Mouse (Mus musculus): ENCODE results near the gene Vill.

The Vill gene

DNA sequence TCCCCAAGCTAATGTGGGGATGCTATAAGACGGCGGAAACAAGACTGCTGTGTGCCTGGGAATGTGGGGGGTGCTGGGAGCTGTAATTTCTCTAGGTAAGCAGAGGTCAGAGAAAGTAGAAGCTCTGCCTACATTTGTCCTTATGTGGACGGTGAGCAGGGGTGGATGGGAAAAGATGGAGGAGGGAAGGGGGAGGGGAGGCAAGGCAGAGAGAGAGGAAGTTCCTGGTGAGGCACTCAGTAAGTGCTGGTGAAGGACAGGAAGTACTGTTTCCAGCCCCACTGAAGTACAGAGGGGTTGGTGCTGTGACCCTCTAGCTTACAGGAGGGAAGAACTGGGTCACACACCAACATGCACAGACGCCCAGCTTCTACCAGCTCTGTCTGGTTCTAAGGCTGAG lies 11.7 kb downstream of the Vill start:
- CTCF ChIA-PET: interaction anchor here in 3 of 4 experiments (0.5 to 2.3 kb wide), 4 partner anchors 19 to 144 kb away, joined by 3 to 15 read pairs (median 6); no protein-coding TSS in a partner anchor
- POLR2A ChIA-PET: interaction anchor here (0.6 to 1.6 kb wide), 6 partner anchors 18 to 913 kb away, joined by 3 to 6 read pairs (median 4); no protein-coding TSS in a partner anchor

GRCm38 (mm10) chr9:119067601-119068000 lies 15.0 kb downstream of the Vill start:
- POLR2A ChIA-PET: interaction anchor here in 1 of 4 experiments (1.0 kb wide), 1 partner anchor 15 kb away, joined by 3 read pairs; no protein-coding TSS in a partner anchor
- CTCF ChIA-PET: interaction anchor here in 2 of 4 experiments (1.0 to 1.8 kb wide), 2 partner anchors 147 to 153 kb away, joined by 4 to 6 read pairs; no protein-coding TSS in a partner anchor

GRCm38 (mm10) chr9:119068266-119068665 lies 15.7 kb downstream of the Vill start:
- ChIA-PET CTCF (interaction anchor here in 3 of 4 experiments (1.0 to 1.8 kb wide), 5 partner anchors 147 to 153 kb away, joined by 3 to 13 read pairs (median 4); no protein-coding TSS in a partner anchor), POLR2A (interaction anchor here in 1 of 4 experiments (1.0 kb wide), 1 partner anchor 15 kb away, joined by 3 read pairs; no protein-coding TSS in a partner anchor)

- CTCF ChIA-PET: interaction anchor here in 1 of 4 experiments (0.6 kb wide), 1 partner anchor 44 kb away, joined by 3 read pairs; no protein-coding TSS in a partner anchor
- POLR2A ChIA-PET: no interaction called here
These were observed 17.7 kb downstream of the Vill start for GRCm38 (mm10) chr9:119070173-119070825.

DNA sequence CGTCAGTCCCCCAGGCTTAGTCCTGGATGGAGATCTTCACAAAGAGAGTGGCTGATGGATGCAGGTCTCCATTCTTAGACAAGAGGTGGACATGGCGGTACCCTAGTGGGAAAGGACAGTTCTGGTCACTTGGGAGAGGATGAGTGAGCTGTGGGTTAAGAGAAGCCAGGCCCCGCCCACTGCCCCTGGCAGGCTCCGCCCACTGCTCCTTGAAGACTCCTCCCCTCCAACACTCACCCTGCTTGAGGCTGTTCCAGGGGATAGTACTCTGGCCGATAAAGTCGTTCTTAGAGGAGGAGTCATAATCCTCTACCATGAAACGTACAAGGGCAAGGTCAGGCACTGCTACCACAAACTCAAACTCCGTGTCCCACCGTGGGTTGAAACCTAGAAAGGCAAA lies 19.2 kb downstream of the Vill start:
- ChIA-PET POLR2A (interaction anchor here in 3 of 4 experiments (0.8 to 1.6 kb wide), 8 partner anchors 8 to 151 kb away, joined by 3 to 4 read pairs (median 4); no protein-coding TSS in a partner anchor), CTCF (interaction anchor here in 3 of 4 experiments (0.6 to 1.2 kb wide), 5 partner anchors 22 to 158 kb away, joined by 3 to 5 read pairs (median 4); no protein-coding TSS in a partner anchor)

DNA sequence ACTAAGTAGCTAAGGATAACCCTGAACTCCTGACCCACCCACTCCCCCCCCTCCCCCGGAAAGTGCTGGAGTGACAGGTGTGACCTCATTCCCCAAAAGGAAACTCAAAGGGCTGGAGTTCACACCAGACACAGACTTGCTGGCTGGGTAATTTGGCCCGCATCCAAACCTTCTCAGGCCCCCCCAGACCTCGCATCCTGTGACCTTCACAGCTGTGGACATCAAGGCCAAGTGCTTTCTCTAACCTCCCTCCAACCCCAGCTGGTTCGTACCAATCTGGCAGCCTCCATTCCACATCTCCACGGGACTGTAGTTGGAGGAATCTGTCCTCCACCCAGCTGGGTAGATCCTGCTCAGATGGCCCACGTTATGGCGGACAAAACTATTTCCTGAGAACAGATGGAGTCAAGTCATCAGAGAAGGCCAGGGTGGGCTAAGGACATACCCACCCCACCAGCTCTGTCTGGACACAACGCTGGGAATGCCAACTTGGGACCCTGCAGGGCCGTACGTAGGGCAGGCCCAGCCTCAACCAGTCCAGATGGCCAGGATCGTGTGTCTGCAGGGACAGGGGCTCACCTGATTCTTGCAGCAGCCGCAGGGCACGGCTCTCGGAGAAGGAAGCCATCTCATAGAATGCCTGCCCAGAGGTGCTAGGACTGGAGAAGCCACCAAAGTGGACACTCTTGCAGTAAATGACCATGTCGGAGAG lies 20.8 kb downstream of the Vill start:
- ChIA-PET POLR2A (interaction anchor here in 3 of 4 experiments (0.6 to 3.6 kb wide), 8 partner anchors 10 to 315 kb away, joined by 3 to 10 read pairs (median 4); partner anchors contain the start of genes Ctdspl (in 1 of the 3) and Plcd1 (in 1 of the 3)), CTCF (interaction anchor here in 2 of 4 experiments (0.6 to 0.7 kb wide), 3 partner anchors 15 to 247 kb away, joined by 3 to 9 read pairs (median 5); no protein-coding TSS in a partner anchor)

DNA sequence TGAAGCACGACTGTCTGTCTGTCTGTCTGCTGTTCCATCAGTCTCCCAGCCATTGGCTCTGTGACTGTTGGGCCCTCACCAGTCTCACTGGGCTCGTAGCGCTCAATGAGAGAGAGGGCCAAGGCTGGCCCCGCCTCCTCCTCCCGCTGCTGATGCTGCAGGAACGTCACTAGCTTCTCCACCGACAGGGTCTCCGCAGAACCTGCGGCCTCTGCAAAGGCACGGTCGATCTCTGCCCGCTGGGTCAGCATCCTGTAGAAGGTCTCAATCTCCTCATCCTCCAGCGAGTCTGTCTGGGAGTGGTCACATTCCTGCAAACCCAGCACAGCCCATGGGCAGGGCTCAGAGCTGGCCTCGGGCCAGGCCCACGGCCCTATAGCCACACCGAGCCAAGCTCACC lies 23.1 kb downstream of the Vill start:
- CTCF ChIA-PET: interaction anchor here in 1 of 4 experiments (1.4 kb wide), 1 partner anchor 155 kb away, joined by 4 read pairs; no protein-coding TSS in a partner anchor
- POLR2A ChIA-PET: interaction anchor here in 2 of 4 experiments (0.6 to 3.6 kb wide), 6 partner anchors 8 to 1025 kb away, joined by 3 to 10 read pairs (median 6); partner anchors contain the start of gene Ctdspl (in 1 of the 2)

GRCm38 (mm10) chr9:119080040-119080675 lies 27.6 kb downstream of the Vill start:
- POLR2A ChIA-PET: interaction anchor here in 1 of 4 experiments (0.9 to 1.6 kb wide), 2 partner anchors 8 to 10 kb away, joined by 3 to 4 read pairs; no protein-coding TSS in a partner anchor
- CTCF ChIA-PET: interaction anchor here in 2 of 4 experiments (0.6 to 0.7 kb wide), 2 partner anchors 54 to 346 kb away, joined by 3 read pairs; no protein-coding TSS in a partner anchor

- ChIA-PET CTCF (interaction anchor here in 2 of 4 experiments (0.6 to 1.6 kb wide), 2 partner anchors 161 to 831 kb away, joined by 3 to 4 read pairs; no protein-coding TSS in a partner anchor), POLR2A (interaction anchor here in 3 of 4 experiments (0.6 to 2.7 kb wide), 17 partner anchors 9 to 475 kb away, joined by 3 to 14 read pairs (median 4); partner anchors contain the start of genes Dlec1 (in 2 of the 3), Plcd1 (in 2 of the 3) and Oxsr1 (in 1 of the 3))
These were observed 29.5 kb downstream of the Vill start for GRCm38 (mm10) chr9:119082039-119082438.

- ChIA-PET POLR2A (interaction anchor here in 3 of 4 experiments (0.6 to 2.9 kb wide), 25 partner anchors 8 to 899 kb away, joined by 3 to 14 read pairs (median 4); partner anchors contain the start of genes Oxsr1 (in 2 of the 3), Plcd1 (in 2 of the 3) and Dlec1 (in 1 of the 3)), CTCF (interaction anchor here in 2 of 4 experiments (0.6 to 1.6 kb wide), 5 partner anchors 19 to 552 kb away, joined by 3 to 4 read pairs (median 4); no protein-coding TSS in a partner anchor)
These were observed 30.3 kb downstream of the Vill start for GRCm38 (mm10) chr9:119082656-119083430.

- POLR2A ChIA-PET: interaction anchor here in 3 of 4 experiments (0.6 to 2.9 kb wide), 15 partner anchors 9 to 547 kb away, joined by 3 to 14 read pairs (median 4); partner anchors contain the start of genes Plcd1 (in 2 of the 3), Ctdspl (in 1 of the 3) and Oxsr1 (in 1 of the 3)
- CTCF ChIA-PET: interaction anchor here in 1 of 4 experiments (0.6 kb wide), 1 partner anchor 257 kb away, joined by 3 read pairs; no protein-coding TSS in a partner anchor
These were observed 31.4 kb downstream of the Vill start for GRCm38 (mm10) chr9:119083966-119084365.

- ChIA-PET CTCF (interaction anchor here in 1 of 4 experiments (2.3 kb wide), 1 partner anchor 166 kb away, joined by 7 read pairs; no protein-coding TSS in a partner anchor), POLR2A (interaction anchor here in 2 of 4 experiments (0.6 to 2.8 kb wide), 4 partner anchors 10 to 336 kb away, joined by 3 to 8 read pairs (median 6); partner anchors contain the start of gene Dlec1 (in 2 of the 2))
These were observed 33.9 kb downstream of the Vill start for GRCm38 (mm10) chr9:119086451-119086850.

- ChIA-PET CTCF (interaction anchor here in 2 of 4 experiments (0.5 to 2.3 kb wide), 3 partner anchors 15 to 1008 kb away, joined by 3 to 7 read pairs (median 3); partner anchors contain the start of gene Dlec1 (in 1 of the 2)), POLR2A (interaction anchor here in 2 of 4 experiments (0.7 to 2.8 kb wide), 9 partner anchors 9 to 236 kb away, joined by 3 to 8 read pairs (median 5); partner anchors contain the start of gene Dlec1 (in 2 of the 2))
These were observed 34.7 kb downstream of the Vill start for GRCm38 (mm10) chr9:119087309-119087708.

DNA sequence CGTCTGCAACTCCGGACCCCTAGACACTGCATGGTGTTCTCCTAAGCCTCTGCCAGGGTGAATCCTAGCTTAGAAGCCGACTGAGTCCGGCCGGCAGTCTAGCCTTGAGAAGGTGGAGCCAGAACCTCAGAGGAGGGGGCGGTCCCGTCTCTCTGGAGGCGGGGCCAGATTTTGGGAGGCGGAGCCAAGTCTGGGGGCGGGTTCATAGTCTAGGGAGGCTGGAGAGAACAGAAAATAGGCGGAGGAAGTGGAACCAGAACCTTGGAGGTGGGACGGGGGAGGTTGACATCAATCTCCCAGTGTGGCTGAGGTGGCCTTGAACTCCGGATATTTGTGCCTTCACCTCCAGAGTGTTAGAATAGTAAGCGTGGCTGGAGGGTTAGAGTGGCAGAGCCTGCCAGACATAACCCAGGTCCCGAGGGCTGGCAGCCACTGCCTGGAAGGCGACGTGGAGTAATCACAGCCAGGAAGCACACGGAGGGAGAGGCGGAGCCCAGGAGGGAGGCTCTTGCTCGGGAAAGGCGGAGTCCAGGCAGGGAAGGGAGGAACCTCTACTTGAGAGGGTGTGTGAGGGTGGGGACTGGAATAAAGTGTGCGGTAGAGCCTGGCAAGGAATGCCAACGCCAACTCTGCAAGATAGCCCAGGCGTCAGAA lies 35.7 kb downstream of the Vill start:
- POLR2A ChIA-PET: interaction anchor here in 2 of 4 experiments (0.6 to 1.7 kb wide), 9 partner anchors 8 to 1039 kb away, joined by 3 to 7 read pairs (median 3); partner anchors contain the start of genes Dlec1 (in 2 of the 2) and Rpsa (in 1 of the 2)

DNA sequence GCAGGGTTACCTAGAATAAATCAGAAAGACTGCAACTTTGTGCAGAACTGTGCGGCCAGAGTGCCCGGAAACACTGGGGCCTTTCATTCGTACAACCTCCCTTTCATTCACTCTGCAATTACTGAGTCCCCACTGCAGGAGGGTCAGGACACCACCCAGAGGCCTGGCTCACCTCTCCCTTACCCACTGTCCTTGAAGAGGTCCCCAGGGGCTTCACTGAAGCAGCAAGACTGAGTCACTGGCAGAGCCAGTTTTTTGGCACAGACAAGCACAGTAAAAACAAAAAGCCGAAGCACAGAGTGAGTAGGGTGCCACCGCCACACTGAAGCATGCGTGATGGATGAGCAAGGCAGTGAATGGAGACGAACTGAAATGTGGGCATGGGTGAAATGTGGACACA lies 36.9 kb downstream of the Vill start:
- POLR2A ChIA-PET: interaction anchor here in 1 of 4 experiments (1.5 kb wide), 1 partner anchor 9 kb away, joined by 3 read pairs; no protein-coding TSS in a partner anchor
- CTCF ChIA-PET: no interaction called here

More for the DNA sequence above, 35.7 kb downstream of the Vill start:
- CTCF ChIA-PET: interaction anchor here in 3 of 4 experiments (0.5 to 2.3 kb wide), 8 partner anchors 14 to 738 kb away, joined by 3 to 9 read pairs (median 3); partner anchors contain the start of gene Dlec1 (in 2 of the 3)

Measured in embryonic stem cell, embryonic (primary cell).